Mouse (Mus musculus) E14TG2a.4 (cell line): ENCODE measurements around the gene Evc2.
A peak's percentile ranks its signal among the peaks of the same experiment; 100 is the strongest.

ENCODE experiments used
- CTCF ChIP-seq: conservative IDR thresholded peaks from 2 replicates; pipeline ENCODE4 v1.5.1; 2014; ENCODE audit warnings: low read length
- NANOG ChIP-seq: IDR thresholded peaks from 2 replicates; pipeline ENCODE4 v1.6.1; 2014; ENCODE audit warnings: borderline replicate concordance, low read length, mixed read lengths

GRCm38 (mm10) chr5:37298370-37298769 is 39.9 kb upstream of the Evc2 start:
- TF ChIP-seq CTCF = peak; percentile 80
- no peak for TF ChIP-seq NANOG
